Mouse (Mus musculus): Measurements from ENCODE around the gene Tpi1.
"Not testable (repeated sequence)": the region's sequence is repeated elsewhere in the genome, so short reads cannot be mapped to it uniquely, and the experiment has no call there.

The Tpi1 gene

GRCm38 (mm10) chr6:124809052-124809774 lies 4.9 kb downstream of the Tpi1 start:
- peak; percentile 65 for DNase-seq (ENCODE audit: low read depth)

- DNase-seq (ENCODE audit: low read depth), result peak; percentile 46
Observed at GRCm38 (mm10) chr6:124808358-124809012, 5.6 kb downstream of the Tpi1 start, which contains the start of gene Spsb2. TSS of gene Spsb2 (plus strand) at chr6:124808661.

GRCm38 (mm10) chr6:124807986-124808357 lies 6.1 kb downstream of the Tpi1 start:
- DNase-seq (ENCODE audit: low read depth), result no peak

- no peak for DNase-seq (ENCODE audit: low read depth)
Observed at GRCm38 (mm10) chr6:124807366-124807765, 6.7 kb downstream of the Tpi1 start.

GRCm38 (mm10) chr6:124806446-124807140 lies 7.5 kb downstream of the Tpi1 start:
- no peak for DNase-seq (ENCODE audit: low read depth)

GRCm38 (mm10) chr6:124805341-124806321 lies 8.5 kb downstream of the Tpi1 start:
- DNase-seq (ENCODE audit: low read depth), result peak; percentile 86

- DNase-seq (ENCODE audit: low read depth), result no peak
Observed at GRCm38 (mm10) chr6:124804341-124804740, 9.8 kb downstream of the Tpi1 start.

GRCm38 (mm10) chr6:124803691-124804090 lies 10.4 kb downstream of the Tpi1 start:
- DNase-seq (ENCODE audit: low read depth), result not testable (repeated sequence)

GRCm38 (mm10) chr6:124803061-124803460 lies 11.0 kb downstream of the Tpi1 start:
- DNase-seq (ENCODE audit: low read depth), result no peak

GRCm38 (mm10) chr6:124802400-124802799 lies 11.7 kb downstream of the Tpi1 start:
- DNase-seq (ENCODE audit: low read depth), result not testable (repeated sequence)

GRCm38 (mm10) chr6:124796200-124796599 lies 17.9 kb downstream of the Tpi1 start:
- no peak for DNase-seq (ENCODE audit: low read depth)

GRCm38 (mm10) chr6:124795781-124796180 lies 18.3 kb downstream of the Tpi1 start:
- no peak for DNase-seq (ENCODE audit: low read depth)

GRCm38 (mm10) chr6:124791911-124792310 lies 22.2 kb downstream of the Tpi1 start:
- no peak for DNase-seq (ENCODE audit: low read depth)

- no peak for DNase-seq (ENCODE audit: low read depth)
Observed at GRCm38 (mm10) chr6:124790121-124790520, 24.0 kb downstream of the Tpi1 start.

- no peak for DNase-seq (ENCODE audit: low read depth)
Observed at GRCm38 (mm10) chr6:124789519-124789918, 24.6 kb downstream of the Tpi1 start.

GRCm38 (mm10) chr6:124787722-124788121 lies 26.4 kb downstream of the Tpi1 start:
- no peak for DNase-seq (ENCODE audit: low read depth)

GRCm38 (mm10) chr6:124786756-124787420 lies 27.2 kb downstream of the Tpi1 start:
- no peak for DNase-seq (ENCODE audit: low read depth)

- no peak for DNase-seq (ENCODE audit: low read depth)
Observed at GRCm38 (mm10) chr6:124782436-124782835, 31.7 kb downstream of the Tpi1 start.

GRCm38 (mm10) chr6:124780917-124781316 lies 33.2 kb downstream of the Tpi1 start:
- no peak for DNase-seq (ENCODE audit: low read depth)

- no peak for DNase-seq (ENCODE audit: low read depth)
Observed at GRCm38 (mm10) chr6:124779984-124780416, 34.1 kb downstream of the Tpi1 start.

Data from c-Kit-positive CD71-negative TER-119-negative erythroid progenitor cells, embryonic 14.5 days (primary cell).